Mouse (Mus musculus): ENCODE measurements around the gene Clec11a. TPM values are rescaled to one million over a fixed set of nuclear protein-coding genes. Genes with fewer than 3 reads are reported as not detected.

Clec11a gene
- total RNA-seq (2015; ENCODE audit: low replicate concordance) (0.19 and 0.63 TPM in 2 replicates), total RNA-seq (2017; ENCODE audit: low replicate concordance) (0.28 and 1.0 TPM in 2 replicates)

GRCm38 (mm10) chr7:44306516-44307240 lies at the start of gene Clec11a:
Gene Clec11a (minus strand): TSS chr7:44306902.
- no peak for ATAC-seq (replicated peaks; ENCODE audit: low FRiP score, poor library complexity, severe bottlenecking)

- ATAC-seq (replicated peaks; ENCODE audit: low FRiP score, poor library complexity, severe bottlenecking): no peak
Observed at GRCm38 (mm10) chr7:44355411-44355810, 48.7 kb upstream of the Clec11a start.

GRCm38 (mm10) chr7:44353601-44354340 lies 47.1 kb upstream of the Clec11a start:
- no peak for ATAC-seq (replicated peaks; ENCODE audit: low FRiP score, poor library complexity, severe bottlenecking)

GRCm38 (mm10) chr7:44352750-44353600 lies 46.3 kb upstream of the Clec11a start:
- no peak for ATAC-seq (replicated peaks; ENCODE audit: low FRiP score, poor library complexity, severe bottlenecking)

- ATAC-seq (replicated peaks; ENCODE audit: low FRiP score, poor library complexity, severe bottlenecking): no peak
Observed at GRCm38 (mm10) chr7:44351881-44352749, 45.4 kb upstream of the Clec11a start.

- peak; percentile 72 for ATAC-seq (replicated peaks; ENCODE audit: low FRiP score, poor library complexity, severe bottlenecking)
Observed at GRCm38 (mm10) chr7:44350957-44351711, 44.4 kb upstream of the Clec11a start.

GRCm38 (mm10) chr7:44349043-44349442 lies 42.3 kb upstream of the Clec11a start:
- no peak for ATAC-seq (replicated peaks; ENCODE audit: low FRiP score, poor library complexity, severe bottlenecking)

- no peak for ATAC-seq (replicated peaks; ENCODE audit: low FRiP score, poor library complexity, severe bottlenecking)
Observed at GRCm38 (mm10) chr7:44344622-44345021, 37.9 kb upstream of the Clec11a start.

- ATAC-seq (replicated peaks; ENCODE audit: low FRiP score, poor library complexity, severe bottlenecking): no peak
Observed at GRCm38 (mm10) chr7:44343459-44344015, 36.8 kb upstream of the Clec11a start.

- ATAC-seq (replicated peaks; ENCODE audit: low FRiP score, poor library complexity, severe bottlenecking): no peak
Observed at GRCm38 (mm10) chr7:44341714-44342113, 35.0 kb upstream of the Clec11a start.

- ATAC-seq (replicated peaks; ENCODE audit: low FRiP score, poor library complexity, severe bottlenecking): no peak
Observed at GRCm38 (mm10) chr7:44341119-44341518, 34.4 kb upstream of the Clec11a start.

GRCm38 (mm10) chr7:44340226-44340625 lies 33.5 kb upstream of the Clec11a start:
- ATAC-seq (replicated peaks; ENCODE audit: low FRiP score, poor library complexity, severe bottlenecking): no peak

- ATAC-seq (replicated peaks; ENCODE audit: low FRiP score, poor library complexity, severe bottlenecking): no peak
Observed at GRCm38 (mm10) chr7:44337121-44337849, 30.6 kb upstream of the Clec11a start.

- ATAC-seq (replicated peaks; ENCODE audit: low FRiP score, poor library complexity, severe bottlenecking): no peak
Observed at GRCm38 (mm10) chr7:44336046-44337021, 29.6 kb upstream of the Clec11a start.

GRCm38 (mm10) chr7:44335031-44335878 lies 28.6 kb upstream of the Clec11a start:
- no peak for ATAC-seq (replicated peaks; ENCODE audit: low FRiP score, poor library complexity, severe bottlenecking)

- no peak for ATAC-seq (replicated peaks; ENCODE audit: low FRiP score, poor library complexity, severe bottlenecking)
Observed at GRCm38 (mm10) chr7:44334139-44334538, 27.4 kb upstream of the Clec11a start.
